Mouse (Mus musculus) lung, embryonic 14.5 days (tissue): ENCODE data around the gene Cnot8. TPM values are rescaled to one million over a fixed set of nuclear protein-coding genes. Genes with fewer than 3 reads are reported as not detected.
"Not testable (repeated sequence)": the region's sequence is repeated elsewhere in the genome, so short reads cannot be mapped to it uniquely, and the experiment has no call there.

Source experiments
- ATAC-seq: fragments of 200-750 bp; cut with Nextera tagmentation; 2 replicates; pipeline ENCODE4 v1.8.0; 2017; ENCODE audit warnings: mild to moderate bottlenecking, moderate TSS enrichment, moderate library complexity; ENCODE audit not compliant: insufficient read depth
- DNase-seq: peaks from one replicate; pipeline ENCODE4 v3.0.0-alpha.2; 2015
- H3K27ac ChIP-seq: fragments of 300-500 bp; sonication (generic); 2 replicates; pipeline ENCODE4 v1.5.1; 2014; ENCODE audit warnings: low read depth, mild to moderate bottlenecking, moderate library complexity
- H3K27me3 ChIP-seq: fragments of 300-500 bp; sonication (generic); 2 replicates; pipeline ENCODE4 v1.6.1; 2014; ENCODE audit warnings: low read length, control low read depth; ENCODE audit not compliant: insufficient read depth
- H3K36me3 ChIP-seq: fragments of 300-500 bp; sonication (generic); 2 replicates; pipeline ENCODE4 v1.6.1; 2014; ENCODE audit warnings: control low read depth; ENCODE audit not compliant: insufficient read depth
- H3K4me1 ChIP-seq: fragments of 300-500 bp; sonication (generic); 2 replicates; pipeline ENCODE4 v1.6.1; 2014; ENCODE audit warnings: antibody characterized with exemption, control low read depth; ENCODE audit not compliant: insufficient read depth
- H3K4me2 ChIP-seq: fragments of 300-500 bp; sonication (generic); 2 replicates; pipeline ENCODE4 v1.6.1; 2014; ENCODE audit warnings: mild to moderate bottlenecking
- H3K4me3 ChIP-seq: fragments of 300-500 bp; sonication (generic); 2 replicates; pipeline ENCODE4 v1.5.1; 2014; ENCODE audit warnings: low read depth, low read length
- H3K9ac ChIP-seq: fragments of 300-500 bp; sonication (generic); 2 replicates; pipeline ENCODE4 v1.6.1; 2014
- H3K9me3 ChIP-seq: fragments of 300-500 bp; sonication (generic); 2 replicates; pipeline ENCODE4 v1.6.1; 2016; ENCODE audit warnings: low read depth, low read length, control low read depth
- CTCF ChIP-seq: IDR thresholded peaks from 2 replicates; pipeline ENCODE4 v1.5.1; 2016; ENCODE audit warnings: antibody characterized with exemption, low read depth
- WGBS: fragments of 180-500 bp; shearing (Covaris S2); extraction: QIAGEN DNeasy Blood & Tissue Kit; methylation state at CpG from one replicate; pipeline ENCODE4 v1.1.7; 2014; 5-methylcytosine and 5-hydroxymethylcytosine counted together
- polyA plus RNA-seq: library from polyadenylated mRNA; unstranded; fragments of >200 nt; fragmentation: Nextera tagmentation; extraction: Ambion mirVana; gene quantifications from 2 replicates; pipeline ENCODE4 v1.2.1, GENCODE M21; 2014

Cnot8 gene
- 82.3 and 86.8 TPM in 2 replicates for polyA plus RNA-seq

- Histone ChIP-seq H3K4me3 (peak within 1 kb of the TSS; percentile 90), H3K27me3 (peaks cover 2% of the 10 kb centered on the region), H3K9me3 (no peaks in the 10 kb centered on the region), H3K27ac (peak within 1 kb of the TSS; percentile 88), H3K9ac (peak within 1 kb of the TSS; percentile 92), H3K36me3 (no peaks in the 10 kb centered on the region), H3K4me1 (peaks cover 6% of the 10 kb centered on the region; the same call in 1 of the 2 replicates), H3K4me2 (peak within 1 kb of the TSS; percentile 80)
- TF ChIP-seq CTCF, result no peak
- ATAC-seq (peak; percentile 97), DNase-seq (peak; percentile 99)
- WGBS, result under 1% methylated on average over 54 of the region's 55 CpGs
Measured at GRCm38 (mm10) chr11:58103697-58104306, at the start of gene Cnot8. TSS of gene Cnot8 (plus strand) at chr11:58104153.

GRCm38 (mm10) chr11:58057455-58057854 lies 46.5 kb upstream of the Cnot8 start:
- Histone ChIP-seq H3K36me3 (peaks cover 76% of the 10 kb centered on the region), H3K4me3 (no peak overlapping the region), H3K27ac (no peak overlapping the region), H3K9me3 (no peaks in the 10 kb centered on the region), H3K9ac (no peak overlapping the region), H3K4me2 (no peak overlapping the region), H3K4me1 (no peaks in the 10 kb centered on the region), H3K27me3 (no peaks in the 10 kb centered on the region)
- DNase-seq, result peak; percentile 80
- ATAC-seq, result 0 out of 2 replicates have a peak, but pooled peaks have one; percentile 25
- WGBS, result 55% methylated on average over 6 of the region's 6 CpGs
- TF ChIP-seq CTCF, result peak; percentile 82

GRCm38 (mm10) chr11:58059752-58060151 lies 44.2 kb upstream of the Cnot8 start:
- not testable (repeated sequence) for DNase-seq, ATAC-seq
- H3K36me3 ChIP-seq, result peaks cover 55% of the 10 kb centered on the region

GRCm38 (mm10) chr11:58061218-58061617 lies 42.7 kb upstream of the Cnot8 start:
- H3K27ac ChIP-seq, H3K4me3 ChIP-seq, H3K27me3 ChIP-seq, ATAC-seq, H3K9ac ChIP-seq, H3K9me3 ChIP-seq, H3K4me1 ChIP-seq, H3K4me2 ChIP-seq, DNase-seq: not testable (repeated sequence)
- peaks cover 40% of the 10 kb centered on the region for H3K36me3 ChIP-seq
- WGBS, result 92% methylated on average over 3 of the region's 4 CpGs

More at GRCm38 (mm10) chr11:58059752-58060151, 44.2 kb upstream of the Cnot8 start:
- H3K4me1 ChIP-seq, H3K4me3 ChIP-seq, H3K4me2 ChIP-seq, H3K9ac ChIP-seq, H3K27me3 ChIP-seq, H3K27ac ChIP-seq, H3K9me3 ChIP-seq: not testable (repeated sequence)
- WGBS, result 93% methylated on average over 7 of the region's 7 CpGs

GRCm38 (mm10) chr11:58062586-58062985 lies 41.4 kb upstream of the Cnot8 start:
- 86% methylated on average over 4 of the region's 4 CpGs for WGBS
- ATAC-seq, result no peak
- H3K9ac ChIP-seq, result no peak overlapping the region
- H3K27ac ChIP-seq, result no peak overlapping the region
- no peak overlapping the region for H3K4me2 ChIP-seq
- H3K9me3 ChIP-seq, result no peaks in the 10 kb centered on the region
- no peaks in the 10 kb centered on the region for H3K27me3 ChIP-seq
- no peaks in the 10 kb centered on the region for H3K4me1 ChIP-seq
- no peak for TF ChIP-seq CTCF
- H3K36me3 ChIP-seq, result peaks cover 28% of the 10 kb centered on the region
- H3K4me3 ChIP-seq, result no peak overlapping the region
- no peak for DNase-seq

GRCm38 (mm10) chr11:58065025-58065424 lies 38.9 kb upstream of the Cnot8 start:
- TF ChIP-seq CTCF, result no peak
- no peak overlapping the region for H3K4me3 ChIP-seq
- no peak overlapping the region for H3K27ac ChIP-seq
- ATAC-seq, result no peak
- H3K36me3 ChIP-seq, result peaks cover 9% of the 10 kb centered on the region
- WGBS, result 86% methylated on average over 4 of the region's 4 CpGs
- H3K9me3 ChIP-seq, result no peaks in the 10 kb centered on the region
- no peaks in the 10 kb centered on the region for H3K4me1 ChIP-seq
- no peak overlapping the region for H3K4me2 ChIP-seq
- no peak overlapping the region for H3K9ac ChIP-seq
- no peaks in the 10 kb centered on the region for H3K27me3 ChIP-seq
- no peak for DNase-seq

- no peak for TF ChIP-seq CTCF
- no peak overlapping the region for H3K9ac ChIP-seq
- H3K4me2 ChIP-seq, result no peak overlapping the region
- no peaks in the 10 kb centered on the region for H3K4me1 ChIP-seq
- H3K27ac ChIP-seq, result no peak overlapping the region
- DNase-seq (no peak), ATAC-seq (no peak)
- no peaks in the 10 kb centered on the region for H3K27me3 ChIP-seq
- no peak overlapping the region for H3K4me3 ChIP-seq
- 74% methylated on average over 3 of the region's 3 CpGs for WGBS
- no peaks in the 10 kb centered on the region for H3K36me3 ChIP-seq
- no peaks in the 10 kb centered on the region for H3K9me3 ChIP-seq
Measured at GRCm38 (mm10) chr11:58072978-58073377, 31.0 kb upstream of the Cnot8 start.
